Mouse (Mus musculus) megakaryocyte, embryonic 14.5 days (primary cell): ENCODE data around the gene Krt18.

Experiments used
- FLI1 ChIP-seq: IDR thresholded peaks from 2 replicates; pipeline ENCODE4 v1.6.1; 2012; ENCODE audit warnings: low read length, inconsistent platforms, mixed read lengths
- GATA1 ChIP-seq: IDR thresholded peaks from 3 replicates; pipeline ENCODE4 v1.6.1; 2012; ENCODE audit warnings: mixed read lengths, low read length, inconsistent platforms, borderline replicate concordance

GRCm38 (mm10) chr15:102074070-102074731 lies 46.2 kb downstream of the Krt18 start:
- TF ChIP-seq GATA1: no peak
- no peak for TF ChIP-seq FLI1
